In the genomic region with DNA sequence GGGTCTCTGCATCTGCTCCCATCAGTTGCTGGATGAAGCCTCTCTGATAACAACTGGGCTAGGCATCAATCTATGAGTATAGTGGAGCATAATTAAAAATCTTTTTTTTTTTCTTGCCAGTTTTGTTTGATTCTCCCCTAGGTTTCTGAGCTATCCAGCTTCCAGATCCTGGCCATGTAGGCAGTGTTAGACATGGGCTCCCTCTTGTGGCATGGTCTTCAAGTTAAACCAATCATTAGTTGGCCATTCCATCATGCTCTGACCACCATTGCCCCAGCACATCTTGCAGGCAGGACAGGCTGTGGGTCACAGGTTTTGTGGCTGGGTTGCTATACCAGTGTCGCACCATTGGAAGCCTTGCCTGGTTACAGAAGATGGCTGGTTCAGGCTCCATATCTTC, we compare ENCODE assay signal across 9 mouse cellular contexts.
DNase-seq lines count a peak whose midpoint lies in the region; ATAC-seq and TF ChIP-seq lines count a peak whose summit lies in the region.
"Had no signal": no experiment of that assay in that cellular context is flagged by ENCODE, and none has a peak within 500 bp of the region (broad histone marks: within the 10 kb centered on the region; RNA-seq: fewer than 3 reads in every experiment).

No protein-coding gene starts in this region.

- no peak overlapping the region for H3K27ac ChIP-seq in gastrocnemius, adult 2 months
- no peak overlapping the region for H3K27ac ChIP-seq in lung, postnatal 0 days (ENCODE audit: low read length)
- no peak overlapping the region for H3K27ac ChIP-seq in liver, embryonic 11.5 days (ENCODE audit: low read depth, low read length)
- H3K27ac ChIP-seq: macrophage had no signal

- DNase-seq in gastrocnemius, adult 2 months: no peak
- DNase-seq in gastrocnemius, postnatal 25 days: no peak
- peak; percentile 20 for DNase-seq in lung, postnatal 0 days (ENCODE audit: low spot score)
- no peak for DNase-seq in lung, adult 2 months
- DNase-seq in adrenal gland, postnatal 14 days: peak; percentile 52
- DNase-seq in lung, postnatal 36 days: peak; percentile 28
- no peak for DNase-seq in thymus, postnatal 14 days
- no peak for DNase-seq in liver, embryonic 11.5 days (ENCODE audit: low spot score)

- ATAC-seq in lung, postnatal 0 days: no peak
- ATAC-seq in liver, embryonic 11.5 days (replicated peaks; ENCODE audit: low FRiP score): no peak

- WGBS in lung, postnatal 0 days: 89% methylated on average over 1 of the region's 1 CpGs
- whole genome bisulfite sequencing in lung, adult 2 months: 100% methylated on average over 1 of the region's 1 CpGs
- 76% methylated on average over 1 of the region's 1 CpGs for WGBS in liver, embryonic 11.5 days

- intact Hi-C loops in gastrocnemius, adult 2 months (cut with DNase I): no loop called here

- H3K4me1 ChIP-seq in lung, postnatal 0 days (ENCODE audit: insufficient read depth, low read depth, low read length): no peaks in the 10 kb centered on the region
- H3K4me1 ChIP-seq in lung, adult 2 months (ENCODE audit: control insufficient read depth, insufficient read depth, low read length): no peaks in the 10 kb centered on the region
- H3K4me1 ChIP-seq in liver, embryonic 11.5 days (replicated peaks; ENCODE audit: control insufficient read depth, insufficient read depth, low read length): no peaks in the 10 kb centered on the region

- peak; percentile 29; the same call in 1 of the 2 replicates for TF ChIP-seq CTCF in gastrocnemius, adult 2 months (IDR thresholded peaks at IDR 0.05)
- peak; percentile 57 for TF ChIP-seq CTCF in lung, postnatal 0 days (IDR thresholded peaks at IDR 0.05)
- no peak for TF ChIP-seq CTCF in lung, adult 2 months (IDR thresholded peaks at IDR 0.05; ENCODE audit: insufficient read depth, low read length)

- no peak overlapping the region for H3K4me3 ChIP-seq in gastrocnemius, adult 2 months
- H3K4me3 ChIP-seq in lung, postnatal 0 days (ENCODE audit: low read depth, low read length): no peak overlapping the region
- no peak overlapping the region for H3K4me3 ChIP-seq in lung, adult 2 months (replicated peaks; ENCODE audit: extremely low read depth, low read depth, low read length)
- no peak overlapping the region for H3K4me3 ChIP-seq in liver, embryonic 11.5 days (ENCODE audit: low read depth, low read length)

- no peak for TF ChIP-seq POLR2A in lung, adult 2 months (IDR thresholded peaks at IDR 0.05; ENCODE audit: borderline replicate concordance, extremely low read depth, low read depth, low read length)

- no peak overlapping the region for H3K4me2 ChIP-seq in lung, postnatal 0 days (replicated peaks; ENCODE audit: low read depth, low read length)
- no peak overlapping the region for H3K4me2 ChIP-seq in liver, embryonic 11.5 days

- H3K9ac ChIP-seq in lung, postnatal 0 days (replicated peaks; ENCODE audit: low read depth): no peak overlapping the region
- H3K9ac ChIP-seq in liver, embryonic 11.5 days (ENCODE audit: low read depth, low read length): no peak overlapping the region

- H3K27me3 ChIP-seq in lung, postnatal 0 days (replicated peaks; ENCODE audit: insufficient read depth, low read length): no peaks in the 10 kb centered on the region
- no peaks in the 10 kb centered on the region for H3K27me3 ChIP-seq in liver, embryonic 11.5 days (replicated peaks; ENCODE audit: control insufficient read depth, insufficient read depth, low read length)

- no peaks in the 10 kb centered on the region for H3K36me3 ChIP-seq in lung, postnatal 0 days (ENCODE audit: insufficient read depth, low read length)
- no peaks in the 10 kb centered on the region for H3K36me3 ChIP-seq in liver, embryonic 11.5 days (ENCODE audit: control insufficient read depth, insufficient read depth, low read length)

- TF ChIP-seq EP300 in lung, postnatal 0 days (IDR thresholded peaks at IDR 0.05): no peak

- H3K9me3 ChIP-seq in lung, postnatal 0 days (ENCODE audit: low read length): no peaks in the 10 kb centered on the region
- H3K9me3 ChIP-seq in liver, embryonic 11.5 days (ENCODE audit: control insufficient read depth, low read length): no peaks in the 10 kb centered on the region

Comparison
In these comparisons a context has a peak if more than half of its experiments do, and no peak if none do; other contexts are left out.
1. DNase-seq: peak in lung, postnatal 0 days (single experiment), adrenal gland, postnatal 14 days (single experiment) and lung, postnatal 36 days (single experiment); none in gastrocnemius, adult 2 months (single experiment), gastrocnemius, postnatal 25 days (single experiment), lung, adult 2 months (single experiment), thymus, postnatal 14 days (single experiment) and liver, embryonic 11.5 days (single experiment).